In genomic region chr11:43389118-43389517, GRCm38 (mm10) we compare ENCODE assay signal across 24 mouse cellular contexts.
"Had no signal": no experiment of that assay in that cellular context is flagged by ENCODE, and none has a peak within 500 bp of the region (broad histone marks: within the 10 kb centered on the region; RNA-seq: fewer than 3 reads in every experiment).

No protein-coding gene starts in this region.

- H3K27ac ChIP-seq: heart, embryonic 10.5 days; hindbrain, embryonic 13.5 days; hindbrain, embryonic 15.5 days; hindbrain, postnatal 0 days; layer of hippocampus, adult 2 months; left cerebral cortex, adult 2 months; limb, embryonic 10.5 days; limb, embryonic 12.5 days; liver, embryonic 13.5 days; liver, embryonic 15.5 days had no signal

- H3K9ac ChIP-seq: heart, embryonic 12.5 days; hindbrain, embryonic 13.5 days; hindbrain, embryonic 15.5 days; limb, embryonic 12.5 days; liver, embryonic 13.5 days; liver, embryonic 15.5 days; liver, postnatal 0 days had no signal

- H3K27me3 ChIP-seq: heart, embryonic 12.5 days; hindbrain, embryonic 15.5 days had no signal

- H3K4me1 ChIP-seq: liver, embryonic 15.5 days had no signal

- DNase-seq: gastrocnemius, postnatal 14 days; gastrocnemius, postnatal 36 days; heart, adult 18-20 months; heart, postnatal 14 days; heart, postnatal 36 days; kidney, adult 8-10 months; kidney, postnatal 10 days; kidney, postnatal 25 days; kidney, postnatal 4 days; liver; liver, embryonic 13.5 days; liver, postnatal 0 days had no signal

- H3K4me3 ChIP-seq: heart, embryonic 10.5 days; heart, embryonic 12.5 days; hindbrain, embryonic 13.5 days; hindbrain, embryonic 15.5 days; layer of hippocampus, adult 2 months; left cerebral cortex, adult 2 months; limb, embryonic 10.5 days; limb, embryonic 12.5 days; liver, embryonic 13.5 days; liver, embryonic 15.5 days had no signal

- H3K36me3 ChIP-seq: heart, embryonic 10.5 days; heart, embryonic 12.5 days; hindbrain, embryonic 13.5 days; hindbrain, embryonic 15.5 days; limb, embryonic 10.5 days; limb, embryonic 12.5 days; liver, embryonic 13.5 days; liver, embryonic 15.5 days had no signal

- H3K9me3 ChIP-seq: heart, embryonic 10.5 days; heart, embryonic 12.5 days; hindbrain, embryonic 13.5 days; hindbrain, embryonic 15.5 days; limb, embryonic 10.5 days; limb, embryonic 12.5 days; liver, embryonic 13.5 days; liver, embryonic 15.5 days had no signal

- H3K4me2 ChIP-seq: heart, embryonic 12.5 days; hindbrain, embryonic 13.5 days; hindbrain, embryonic 15.5 days; limb, embryonic 12.5 days; liver, embryonic 11.5 days; liver, embryonic 13.5 days; liver, embryonic 15.5 days had no signal

- ATAC-seq: hindbrain, postnatal 0 days; intestine, embryonic 16.5 days; liver, postnatal 0 days had no signal
